Mouse (Mus musculus): ENCODE results near the gene Kmt2b. TPM values are rescaled to one million over a fixed set of nuclear protein-coding genes. Genes with fewer than 3 reads are reported as not detected.
A peak's percentile ranks its signal among the peaks of the same experiment; 100 is the strongest.

Kmt2b gene
- polyA plus RNA-seq, 1 experiment from 2014 or later: 12.8 TPM

DNA sequence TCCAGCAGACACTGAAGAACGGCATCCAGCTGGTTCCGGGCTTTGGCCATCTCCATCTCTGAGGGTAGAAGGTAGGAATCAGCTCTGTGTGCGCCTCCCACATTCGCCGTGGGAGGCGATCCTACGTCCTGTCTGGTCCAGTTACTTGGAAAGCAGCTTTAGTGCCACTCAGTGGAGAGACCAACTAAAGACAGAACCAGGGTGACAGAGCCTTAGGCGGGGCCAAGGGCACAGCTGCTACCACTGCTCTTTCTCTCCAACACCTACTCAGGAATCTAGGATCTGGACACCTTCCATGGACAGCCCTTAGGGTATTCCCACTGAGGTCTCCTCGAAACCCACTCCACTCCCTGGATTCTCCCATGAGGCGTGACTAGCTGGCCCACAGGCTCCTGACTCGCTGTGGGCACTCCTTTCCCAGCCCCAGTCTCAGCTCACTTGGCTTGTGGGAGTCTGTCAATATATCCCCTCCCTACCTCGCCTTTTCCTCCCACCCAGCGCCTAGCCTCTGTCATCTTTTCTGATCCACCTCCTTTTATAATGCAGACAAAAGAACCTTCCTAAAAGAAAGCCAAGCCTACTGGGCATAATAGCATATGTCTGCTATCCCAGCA, 30.5 kb downstream of the Kmt2b start:
- ATAC-seq (replicated peaks; ENCODE audit: low FRiP score, low TSS enrichment, low read depth) (no peak), DNase-seq (ENCODE audit: low spot score) (no peak)
- Histone ChIP-seq H3K27me3 (replicated peaks; ENCODE audit: control insufficient read depth, insufficient read depth, low read length) (no peaks in the 10 kb centered on the region), H3K9ac (ENCODE audit: low read length) (no peak overlapping the region), H3K36me3 (ENCODE audit: control insufficient read depth, insufficient read depth, low read length) (peaks cover 29% of the 10 kb centered on the region), H3K9me3 (ENCODE audit: control insufficient read depth, low read length) (no peaks in the 10 kb centered on the region), H3K27ac (ENCODE audit: low read depth) (no peak overlapping the region), H3K4me3 (ENCODE audit: low read depth, low read length) (no peak overlapping the region), H3K4me1 (replicated peaks; ENCODE audit: control insufficient read depth, insufficient read depth, low read length) (peaks cover 19% of the 10 kb centered on the region), H3K4me2 (ENCODE audit: low read length) (peak overlapping the region; percentile 91)
- 91% methylated on average over 13 of the region's 13 CpGs for WGBS

DNA sequence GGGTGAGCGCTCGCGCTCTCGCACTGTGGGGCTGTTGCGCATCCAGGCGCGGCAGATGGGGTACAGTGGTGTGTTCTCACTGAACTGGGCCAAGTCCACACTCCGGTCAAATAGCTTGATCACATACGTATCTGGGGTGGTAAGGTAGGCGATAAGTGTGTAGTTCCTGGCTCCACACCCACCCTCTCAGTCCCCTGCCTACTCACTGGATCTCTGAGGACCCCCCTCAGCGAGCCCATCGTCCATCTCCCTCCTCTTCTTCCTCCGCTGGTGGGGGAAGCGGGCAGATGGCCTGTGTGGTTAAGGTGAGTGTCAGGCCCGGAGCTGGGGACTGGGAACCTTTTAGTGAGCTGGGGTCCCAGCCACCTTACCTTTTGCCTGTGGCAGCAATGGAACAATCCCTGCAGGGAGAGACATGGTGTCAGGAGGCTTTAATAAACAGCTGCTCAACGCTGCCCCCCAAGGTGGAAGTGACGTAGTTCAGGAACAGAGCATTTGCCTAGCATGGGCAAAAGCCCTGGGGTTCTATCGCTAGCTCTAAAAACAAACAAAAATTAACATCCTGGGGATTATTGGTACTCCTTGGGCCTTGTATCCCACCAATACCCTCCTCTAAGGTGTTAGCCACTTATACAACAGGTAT, 31.5 kb downstream of the Kmt2b start:
- peaks cover 29% of the 10 kb centered on the region for H3K36me3 ChIP-seq (ENCODE audit: control insufficient read depth, insufficient read depth, low read length)
- H3K9ac ChIP-seq (ENCODE audit: low read length): no peak overlapping the region
- H3K4me1 ChIP-seq (replicated peaks; ENCODE audit: control insufficient read depth, insufficient read depth, low read length): peaks cover 16% of the 10 kb centered on the region
- H3K9me3 ChIP-seq (ENCODE audit: control insufficient read depth, low read length): no peaks in the 10 kb centered on the region
- DNase-seq (ENCODE audit: low spot score) (no peak), ATAC-seq (replicated peaks; ENCODE audit: low FRiP score, low TSS enrichment, low read depth) (no peak)
- WGBS: 93% methylated on average over 18 of the region's 18 CpGs
- H3K4me3 ChIP-seq (ENCODE audit: low read depth, low read length): no peak overlapping the region
- no peak overlapping the region for H3K4me2 ChIP-seq (ENCODE audit: low read length)
- H3K27me3 ChIP-seq (replicated peaks; ENCODE audit: control insufficient read depth, insufficient read depth, low read length): no peaks in the 10 kb centered on the region
- no peak overlapping the region for H3K27ac ChIP-seq (ENCODE audit: low read depth)

DNA sequence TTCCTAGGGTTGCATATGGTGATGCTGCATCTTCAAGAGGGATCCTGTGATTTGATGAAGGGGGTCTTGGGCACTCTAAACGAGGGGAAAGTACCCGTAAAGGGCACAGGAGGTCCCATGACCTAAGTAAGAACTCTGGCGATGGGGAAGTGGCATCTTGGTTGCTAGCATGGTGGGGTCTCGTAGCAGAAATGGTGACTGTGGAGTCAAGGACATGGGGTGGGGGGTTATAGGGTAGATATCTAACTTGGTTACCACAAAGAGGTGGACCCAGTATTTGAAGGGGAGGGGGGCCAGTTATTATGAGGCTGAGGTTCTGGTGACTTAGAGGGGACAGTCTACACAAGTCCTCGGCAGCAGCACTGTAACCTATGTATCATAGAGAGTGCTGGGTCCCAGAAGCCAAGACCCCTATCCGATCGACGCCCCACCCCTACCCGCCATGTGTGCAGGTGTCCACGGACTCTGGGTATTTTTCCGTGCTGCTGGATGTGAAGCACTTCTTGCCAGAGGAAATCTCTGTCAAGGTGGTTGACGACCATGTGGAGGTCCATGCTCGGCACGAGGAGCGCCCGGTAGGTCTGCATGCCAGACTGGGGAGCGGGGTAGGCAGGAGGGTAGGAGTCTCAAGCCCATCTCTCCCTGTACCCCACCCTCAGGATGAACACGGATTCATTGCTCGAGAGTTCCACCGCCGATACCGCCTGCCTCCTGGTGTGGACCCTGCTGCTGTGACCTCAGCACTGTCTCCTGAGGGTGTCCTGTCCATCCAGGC, 34.5 kb downstream of the Kmt2b start:
- peak overlapping the region; percentile 96; the same call in 1 of the 2 replicates for H3K27ac ChIP-seq (ENCODE audit: low read depth)

DNA sequence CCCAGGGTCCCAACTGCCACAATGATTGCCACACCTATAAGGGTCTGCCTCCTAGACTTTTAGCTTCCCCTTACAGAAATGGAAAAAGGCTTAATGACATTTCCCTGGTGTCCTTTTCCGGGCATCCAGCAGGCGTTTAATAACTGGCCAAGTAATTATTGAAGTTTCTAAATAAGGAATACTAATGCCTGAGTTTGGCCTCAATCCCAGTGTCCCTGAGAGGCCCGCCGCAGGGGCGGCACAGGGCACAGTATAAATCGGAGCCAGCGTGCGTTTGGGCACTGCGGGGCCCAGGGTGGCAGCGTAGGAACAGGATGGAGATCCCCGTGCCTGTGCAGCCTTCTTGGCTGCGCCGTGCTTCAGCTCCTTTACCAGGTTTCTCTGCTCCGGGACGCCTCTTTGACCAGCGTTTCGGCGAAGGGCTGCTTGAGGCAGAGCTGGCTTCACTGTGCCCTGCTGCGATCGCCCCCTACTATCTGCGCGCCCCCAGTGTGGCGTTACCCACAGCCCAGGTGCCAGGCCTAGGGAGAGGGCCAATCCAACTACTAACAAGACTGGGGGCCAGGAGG, 35.4 kb downstream of the Kmt2b start:
- H3K9ac ChIP-seq (ENCODE audit: low read length): peak overlapping the region; percentile 69
- H3K27ac ChIP-seq (ENCODE audit: low read depth): peak overlapping the region; percentile 96; the same call in 1 of the 2 replicates
- peaks cover 32% of the 10 kb centered on the region for H3K36me3 ChIP-seq (ENCODE audit: control insufficient read depth, insufficient read depth, low read length)
- ATAC-seq (replicated peaks; ENCODE audit: low FRiP score, low TSS enrichment, low read depth) (no peak), DNase-seq (ENCODE audit: low spot score) (peak; percentile 64)
- H3K4me3 ChIP-seq (ENCODE audit: low read depth, low read length): peak overlapping the region; percentile 78
- 4% methylated on average over 23 of the region's 23 CpGs for WGBS
- H3K4me2 ChIP-seq (ENCODE audit: low read length): peak overlapping the region; percentile 86
- no peaks in the 10 kb centered on the region for H3K27me3 ChIP-seq (replicated peaks; ENCODE audit: control insufficient read depth, insufficient read depth, low read length)
- H3K4me1 ChIP-seq (replicated peaks; ENCODE audit: control insufficient read depth, insufficient read depth, low read length): peaks cover 8% of the 10 kb centered on the region
- H3K9me3 ChIP-seq (ENCODE audit: control insufficient read depth, low read length): no peaks in the 10 kb centered on the region

More for the DNA sequence above, 34.5 kb downstream of the Kmt2b start:
- Histone ChIP-seq H3K4me2 (ENCODE audit: low read length) (peak overlapping the region; percentile 86), H3K36me3 (ENCODE audit: control insufficient read depth, insufficient read depth, low read length) (peaks cover 29% of the 10 kb centered on the region), H3K9me3 (ENCODE audit: control insufficient read depth, low read length) (no peaks in the 10 kb centered on the region), H3K4me3 (ENCODE audit: low read depth, low read length) (peak overlapping the region; percentile 78; the same call in 1 of the 2 replicates), H3K9ac (ENCODE audit: low read length) (peak overlapping the region; percentile 69; the same call in 1 of the 2 replicates), H3K4me1 (replicated peaks; ENCODE audit: control insufficient read depth, insufficient read depth, low read length) (peaks cover 15% of the 10 kb centered on the region), H3K27me3 (replicated peaks; ENCODE audit: control insufficient read depth, insufficient read depth, low read length) (no peaks in the 10 kb centered on the region)
- WGBS: 83% methylated on average over 22 of the region's 22 CpGs
- DNase-seq (ENCODE audit: low spot score): no peak
- ATAC-seq (replicated peaks; ENCODE audit: low FRiP score, low TSS enrichment, low read depth): no peak

GRCm38 (mm10) chr7:30552102-30553020, 36.2 kb downstream of the Kmt2b start, which contains the start of the genes Hspb6 and Proser3:
Gene Hspb6, plus strand, starts transcription at chr7:30552178.
Gene Proser3, minus strand, starts transcription at chr7:30552299.
- 1% methylated on average over 44 of the region's 44 CpGs for WGBS
- peak within 1 kb of the TSS; percentile 86 for H3K4me2 ChIP-seq (ENCODE audit: low read length)
- ATAC-seq (replicated peaks; ENCODE audit: low FRiP score, low TSS enrichment, low read depth): peak; percentile 94

GRCm38 (mm10) chr7:30551445-30552101, 37.0 kb downstream of the Kmt2b start:
- ATAC-seq (replicated peaks; ENCODE audit: low FRiP score, low TSS enrichment, low read depth) (peak; percentile 68), DNase-seq (ENCODE audit: low spot score) (no peak)
- Histone ChIP-seq H3K4me2 (ENCODE audit: low read length) (peak overlapping the region; percentile 86), H3K4me1 (replicated peaks; ENCODE audit: control insufficient read depth, insufficient read depth, low read length) (peaks cover 8% of the 10 kb centered on the region), H3K36me3 (ENCODE audit: control insufficient read depth, insufficient read depth, low read length) (peaks cover 32% of the 10 kb centered on the region), H3K9me3 (ENCODE audit: control insufficient read depth, low read length) (no peaks in the 10 kb centered on the region), H3K9ac (ENCODE audit: low read length) (peak overlapping the region; percentile 69), H3K27ac (ENCODE audit: low read depth) (peak overlapping the region; percentile 96), H3K4me3 (ENCODE audit: low read depth, low read length) (peak overlapping the region; percentile 78), H3K27me3 (replicated peaks; ENCODE audit: control insufficient read depth, insufficient read depth, low read length) (no peaks in the 10 kb centered on the region)
- 3% methylated on average over 10 of the region's 10 CpGs for WGBS

More at GRCm38 (mm10) chr7:30552102-30553020, 36.2 kb downstream of the Kmt2b start, which contains the start of the genes Hspb6 and Proser3:
- DNase-seq (ENCODE audit: low spot score): peak; percentile 98
- Histone ChIP-seq H3K36me3 (ENCODE audit: control insufficient read depth, insufficient read depth, low read length) (peaks cover 34% of the 10 kb centered on the region), H3K4me3 (ENCODE audit: low read depth, low read length) (peak within 1 kb of the TSS; percentile 78), H3K27me3 (replicated peaks; ENCODE audit: control insufficient read depth, insufficient read depth, low read length) (no peaks in the 10 kb centered on the region), H3K9ac (ENCODE audit: low read length) (peak within 1 kb of the TSS; percentile 69), H3K4me1 (replicated peaks; ENCODE audit: control insufficient read depth, insufficient read depth, low read length) (peaks cover 8% of the 10 kb centered on the region), H3K9me3 (ENCODE audit: control insufficient read depth, low read length) (no peaks in the 10 kb centered on the region), H3K27ac (ENCODE audit: low read depth) (peak within 1 kb of the TSS; percentile 96)

DNA sequence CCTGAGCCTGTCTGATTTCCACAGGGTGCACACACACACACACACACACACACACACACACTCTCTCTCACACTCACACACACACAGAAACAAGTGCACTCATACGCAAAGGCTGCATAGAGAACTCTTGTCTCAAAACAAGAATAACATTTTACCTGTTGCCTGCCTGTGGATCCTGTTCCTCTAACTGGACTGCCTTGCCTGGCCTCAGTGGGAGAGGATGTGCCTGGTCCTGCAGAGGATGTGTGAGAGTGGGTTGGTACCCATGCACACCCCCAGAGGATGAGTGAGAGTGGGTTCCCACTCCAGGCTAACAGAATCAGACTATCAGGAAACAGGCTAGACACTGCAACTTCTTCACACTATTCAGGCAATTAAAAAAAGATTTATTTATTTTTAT, 37.9 kb downstream of the Kmt2b start:
- H3K9me3 ChIP-seq (ENCODE audit: control insufficient read depth, low read length): no peaks in the 10 kb centered on the region
- peaks cover 8% of the 10 kb centered on the region for H3K4me1 ChIP-seq (replicated peaks; ENCODE audit: control insufficient read depth, insufficient read depth, low read length)
- H3K4me3 ChIP-seq (ENCODE audit: low read depth, low read length): no peak overlapping the region
- ATAC-seq (replicated peaks; ENCODE audit: low FRiP score, low TSS enrichment, low read depth) (no peak), DNase-seq (ENCODE audit: low spot score) (no peak)
- no peak overlapping the region for H3K27ac ChIP-seq (ENCODE audit: low read depth)
- 96% methylated on average over 1 of the region's 1 CpGs for WGBS
- H3K9ac ChIP-seq (ENCODE audit: low read length): no peak overlapping the region
- H3K27me3 ChIP-seq (replicated peaks; ENCODE audit: control insufficient read depth, insufficient read depth, low read length): no peaks in the 10 kb centered on the region
- no peak overlapping the region for H3K4me2 ChIP-seq (ENCODE audit: low read length)
- H3K36me3 ChIP-seq (ENCODE audit: control insufficient read depth, insufficient read depth, low read length): peaks cover 34% of the 10 kb centered on the region

All from intestine, embryonic 14.5 days (tissue).